Mouse (Mus musculus) thymus, postnatal 0 days (tissue): ENCODE results near the gene Msi2. TPM values are rescaled to one million over a fixed set of nuclear protein-coding genes. Genes with fewer than 3 reads are reported as not detected.

Experiments
- microRNA-seq: library from miRNA; unstranded; fragments of <30 nt; microRNA quantifications from one replicate; pipeline ENCODE4, GENCODE M21; 2016; ENCODE audit warnings: borderline number of aligned reads
- polyA plus RNA-seq: library from polyadenylated mRNA; unstranded; fragments of >200 nt; fragmentation: Nextera tagmentation; extraction: Ambion mirVana; gene quantifications from 2 replicates; pipeline ENCODE4 v1.2.1, GENCODE M21; 2015

Msi2 gene
- polyA plus RNA-seq, 1 experiment from 2014 or later: 23.0 TPM

Small RNAs within 50 kb of the gene (microRNA-seq; reads per million reads assigned to microRNA genes)
- gene Mir378b: 3.3 reads per million

Other genes with a start within 250 kb of the Msi2 start
- 9.3 and 10.0 TPM in 2 replicates for gene Akap1, start 146.1 kb upstream of the Msi2 start, polyA plus RNA-seq
- gene Scpep1, start 237.0 kb upstream of the Msi2 start, polyA plus RNA-seq: 19.5 TPM in 2 replicates
- gene Elobl, start 248.4 kb upstream of the Msi2 start, polyA plus RNA-seq: 0.81 and 0.82 TPM in 2 replicates